Mouse (Mus musculus): ENCODE measurements around the gene Zfyve16.

GRCm38 (mm10) chr13:92523178-92523813 lies 7.4 kb downstream of the Zfyve16 start:
- TF ChIP-seq KAT2A (conservative IDR thresholded peaks at IDR 0.05; ENCODE audit: low read depth, low read length) = no peak
- TF ChIP-seq GATA1 (IDR thresholded peaks at IDR 0.05; ENCODE audit: low read depth, low read length) = peak; percentile 67
- TF ChIP-seq ELF1 (IDR thresholded peaks at IDR 0.05; ENCODE audit: low read depth, low read length) = no peak
- TF ChIP-seq RCOR1 (IDR thresholded peaks at IDR 0.05; ENCODE audit: low read depth, low read length) = 0 out of 2 replicates have a peak, but pooled peaks have one; percentile 39
- peak in 1 of 2 experiments; percentile 26; a peak in 1 of 4 replicates for TF ChIP-seq EP300 (IDR thresholded peaks at IDR 0.05; ENCODE audit: low read depth in 1 of 2, low read length in 2 of 2)

Measured in MEL (cell line).